Mouse (Mus musculus) granulocyte monocyte progenitor cell, adult 5-6 weeks (primary cell): ENCODE data around the gene Kcnk12. TPM values are rescaled to one million over a fixed set of nuclear protein-coding genes. Genes with fewer than 3 reads are reported as not detected.
A peak's percentile ranks its signal among the peaks of the same experiment; 100 is the strongest.

Experiments
- ATAC-seq: replicated peaks from 2 replicates; pipeline ENCODE4 v1.8.0; 2016; ENCODE audit warnings: mild to moderate bottlenecking, moderate TSS enrichment, inconsistent platforms; ENCODE audit not compliant: poor library complexity, severe bottlenecking
- total RNA-seq, 2 experiments: library from RNA; stranded (forward) in 1 of 2; stranded (reverse) in 1 of 2; fragments of 200-712, 200-1000 nt in 1 of 2; fragments of >200 nt in 1 of 2; fragmentation: Nextera tagmentation in 1 of 2; gene quantifications; 2 replicates each; pipeline ENCODE4 v1.2.3; 2014 to 2017

Kcnk12 gene
- total RNA-seq, 2 experiments from 2014 or later, result 2.8 to 13.4 TPM

- no peak for ATAC-seq
Observed at GRCm38 (mm10) chr17:87788216-87788615, 9.6 kb downstream of the Kcnk12 start.

- ATAC-seq, result no peak
Observed at GRCm38 (mm10) chr17:87787711-87788110, 10.1 kb downstream of the Kcnk12 start.

DNA sequence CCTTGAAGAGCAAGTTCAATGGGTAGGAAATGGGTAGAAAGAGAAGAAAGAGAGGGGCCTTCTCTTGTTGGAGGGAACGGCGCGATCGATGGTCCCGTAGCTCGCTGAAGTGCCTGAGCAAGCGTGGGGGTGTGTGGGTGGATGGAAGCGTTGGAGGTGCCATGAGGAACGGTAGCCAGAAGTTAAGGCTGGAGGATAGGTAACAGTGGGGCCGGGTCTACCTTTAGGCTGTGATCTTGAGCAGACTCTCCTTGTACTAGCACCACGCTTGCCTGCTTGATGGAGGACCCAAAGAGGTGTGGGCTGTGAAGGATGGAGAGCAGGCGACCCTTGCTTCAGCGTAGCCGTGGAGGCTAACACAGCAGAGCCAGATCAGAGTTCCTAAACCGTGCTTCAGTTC, 12.1 kb downstream of the Kcnk12 start:
- ATAC-seq, result no peak

GRCm38 (mm10) chr17:87784911-87785310, 12.9 kb downstream of the Kcnk12 start:
- ATAC-seq, result no peak

- no peak for ATAC-seq
Observed at GRCm38 (mm10) chr17:87784141-87784831, 13.5 kb downstream of the Kcnk12 start.

GRCm38 (mm10) chr17:87781244-87781643, 16.6 kb downstream of the Kcnk12 start:
- ATAC-seq, result peak; percentile 63

- ATAC-seq, result peak; percentile 52
Observed at GRCm38 (mm10) chr17:87780164-87780563, 17.6 kb downstream of the Kcnk12 start.

GRCm38 (mm10) chr17:87774982-87775381, 22.8 kb downstream of the Kcnk12 start:
- no peak for ATAC-seq

DNA sequence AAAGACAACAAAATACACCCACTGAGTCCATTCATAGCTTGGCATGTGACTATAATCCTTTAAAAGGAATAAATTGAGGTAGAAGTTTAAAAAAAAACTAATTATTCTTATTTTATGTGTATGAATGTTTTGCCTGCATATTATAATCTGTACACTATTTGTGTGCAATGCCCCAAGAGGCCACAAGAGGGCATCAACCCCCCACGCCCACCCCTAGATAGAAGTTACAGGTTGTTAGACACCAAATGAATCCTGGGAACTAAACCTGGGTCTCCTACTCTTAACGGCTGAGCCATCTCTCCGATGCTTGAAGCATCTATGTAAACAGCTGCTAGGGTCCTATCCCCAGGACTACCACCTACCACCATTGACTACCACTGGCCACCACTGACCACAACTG, 24.6 kb downstream of the Kcnk12 start:
- peak; percentile 67 for ATAC-seq

DNA sequence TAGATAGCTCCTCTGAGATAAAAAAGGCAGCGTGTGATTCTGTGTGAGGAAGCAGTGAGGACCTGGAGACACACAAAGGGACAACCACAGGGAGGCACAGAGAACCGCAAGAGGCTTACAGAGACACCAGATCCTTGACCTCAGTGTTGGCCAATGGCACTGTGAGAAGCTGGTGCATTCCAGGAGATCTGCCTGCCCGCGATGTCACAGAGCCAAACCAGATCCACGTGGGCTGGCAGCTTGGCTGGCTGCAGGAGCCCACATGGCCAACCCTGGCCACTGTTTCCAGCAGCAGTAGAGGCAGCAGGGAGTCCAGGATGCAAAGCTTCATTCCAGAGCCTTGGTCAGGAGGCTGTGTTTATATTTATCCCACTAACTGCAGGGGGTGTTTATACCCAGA, 27.0 kb downstream of the Kcnk12 start:
- ATAC-seq, result no peak

- ATAC-seq, result no peak
Observed at GRCm38 (mm10) chr17:87766888-87767287, 30.9 kb downstream of the Kcnk12 start.

DNA sequence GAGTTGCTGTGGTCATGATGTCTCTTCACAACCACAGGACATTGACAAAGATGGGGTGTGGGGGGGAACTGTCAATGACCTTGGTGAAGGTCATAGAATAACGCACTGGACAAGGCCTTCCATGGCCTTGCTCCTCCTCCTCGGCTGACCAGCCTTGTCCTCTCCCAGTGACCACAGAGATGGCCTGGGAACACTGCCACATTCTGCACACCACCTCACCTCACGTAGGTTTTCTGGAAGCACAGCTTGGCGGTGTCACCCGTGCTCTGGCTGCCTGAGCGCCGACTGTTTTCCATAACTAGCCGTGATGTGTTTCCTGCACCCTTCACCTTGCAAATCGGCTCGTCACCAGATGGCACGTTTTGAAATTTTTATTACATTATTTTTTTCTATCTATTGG, 32.8 kb downstream of the Kcnk12 start:
- no peak for ATAC-seq

DNA sequence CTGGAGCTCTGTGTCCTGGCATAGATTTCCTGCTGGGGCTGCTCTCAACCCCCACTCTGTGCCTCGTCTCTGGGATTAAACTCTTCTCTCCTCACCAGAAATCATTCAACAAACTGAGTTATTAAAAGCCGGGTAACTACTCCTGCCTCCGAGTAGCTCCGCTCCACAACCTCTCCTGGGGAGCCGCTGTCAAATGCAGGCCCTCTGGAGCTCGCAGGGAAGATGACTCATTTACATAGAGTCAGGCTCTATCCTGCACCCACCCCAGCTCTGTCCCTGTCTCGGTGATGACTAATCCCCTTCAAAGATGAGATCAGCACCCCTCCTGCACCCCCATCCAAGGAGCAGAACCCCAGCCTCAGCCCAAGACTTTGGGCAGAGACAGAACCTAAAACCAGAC, 34.6 kb downstream of the Kcnk12 start:
- ATAC-seq, result no peak

DNA sequence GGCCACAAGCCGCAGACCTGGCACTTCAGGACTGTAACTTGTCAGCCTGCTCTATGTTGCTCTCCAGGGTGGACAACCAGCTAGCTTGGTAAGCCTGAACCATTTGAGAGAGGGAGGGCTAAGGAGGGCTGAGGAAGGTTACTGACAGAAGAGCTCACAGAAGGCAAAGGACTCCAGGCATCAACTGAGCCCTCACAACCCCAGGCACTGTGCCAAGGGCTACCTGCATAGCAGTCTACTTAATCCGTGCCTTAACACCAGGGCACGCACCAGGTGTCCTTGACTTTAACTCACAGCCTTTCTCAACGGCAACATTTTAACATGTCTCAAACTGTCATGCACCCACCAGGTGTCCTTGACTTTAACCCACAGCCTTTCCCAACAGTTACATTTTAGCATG, 37.5 kb downstream of the Kcnk12 start:
- ATAC-seq, result no peak

- ATAC-seq, result peak; percentile 73
Observed at GRCm38 (mm10) chr17:87745926-87746888, 51.6 kb downstream of the Kcnk12 start.

GRCm38 (mm10) chr17:87744985-87745925, 52.5 kb downstream of the Kcnk12 start:
- ATAC-seq, result no peak

GRCm38 (mm10) chr17:87739835-87740234, 58.0 kb downstream of the Kcnk12 start:
- no peak for ATAC-seq

DNA sequence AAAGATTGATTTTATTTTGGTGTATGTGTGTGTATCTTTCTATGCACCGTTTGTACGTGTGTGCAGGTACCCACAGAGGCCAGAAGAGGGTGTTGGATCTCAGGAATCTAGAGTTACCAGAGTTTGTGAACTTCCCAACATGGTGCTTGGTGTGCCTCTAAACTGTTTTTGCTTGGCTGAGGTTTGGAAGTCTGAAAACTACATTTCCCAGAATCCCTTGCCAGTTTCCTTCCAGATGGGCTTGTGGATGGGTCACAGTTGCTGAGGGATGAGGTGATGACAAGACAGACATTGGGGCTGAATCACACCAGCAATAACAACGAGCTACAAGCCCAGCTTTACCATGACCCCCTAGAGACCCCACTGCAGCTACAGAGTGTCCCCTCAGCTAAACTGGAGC, 60.6 kb downstream of the Kcnk12 start:
- ATAC-seq, result no peak

- no peak for ATAC-seq
Observed at GRCm38 (mm10) chr17:87734471-87734870, 63.3 kb downstream of the Kcnk12 start.

GRCm38 (mm10) chr17:87731962-87732361, 65.8 kb downstream of the Kcnk12 start:
- ATAC-seq, result no peak
